Mouse (Mus musculus) central nervous system, embryonic 11.5 days (tissue): ENCODE measurements around the gene Ttc23. TPM values are rescaled to one million over a fixed set of nuclear protein-coding genes. Genes with fewer than 3 reads are reported as not detected.

Source experiments
- polyA plus RNA-seq: library from polyadenylated mRNA; depleted of rRNA; stranded (reverse); fragments of >200 nt; gene quantifications from 2 replicates; pipeline ENCODE4 v1.2.3, GENCODE M21; 2012; rRNA removed

The Ttc23 gene
- polyA plus RNA-seq, result 33.7 and 53.5 TPM in 2 replicates

DNA sequence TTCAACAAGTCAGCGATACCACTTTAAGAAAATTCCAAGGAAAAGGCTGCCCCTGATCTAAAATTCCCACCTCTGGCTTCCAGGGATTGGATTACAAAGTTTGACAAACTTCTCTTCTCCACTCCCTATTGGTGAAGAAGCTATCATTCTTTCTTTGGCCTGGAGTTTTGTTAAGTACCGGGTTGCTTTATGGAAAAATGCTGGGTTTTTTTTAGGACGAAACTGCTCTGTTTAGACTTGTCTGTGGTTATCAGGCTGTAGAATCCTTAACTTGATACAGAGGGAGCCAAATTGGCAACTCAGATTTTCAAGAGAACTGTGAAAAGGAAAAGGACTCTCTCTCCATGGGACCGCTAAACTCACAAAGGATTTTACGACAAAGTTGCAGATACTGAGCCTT lies at the start of gene Ttc23:
Ttc23 (plus strand) TSS at position 134 of the 400 bp plus-strand sequence.

DNA sequence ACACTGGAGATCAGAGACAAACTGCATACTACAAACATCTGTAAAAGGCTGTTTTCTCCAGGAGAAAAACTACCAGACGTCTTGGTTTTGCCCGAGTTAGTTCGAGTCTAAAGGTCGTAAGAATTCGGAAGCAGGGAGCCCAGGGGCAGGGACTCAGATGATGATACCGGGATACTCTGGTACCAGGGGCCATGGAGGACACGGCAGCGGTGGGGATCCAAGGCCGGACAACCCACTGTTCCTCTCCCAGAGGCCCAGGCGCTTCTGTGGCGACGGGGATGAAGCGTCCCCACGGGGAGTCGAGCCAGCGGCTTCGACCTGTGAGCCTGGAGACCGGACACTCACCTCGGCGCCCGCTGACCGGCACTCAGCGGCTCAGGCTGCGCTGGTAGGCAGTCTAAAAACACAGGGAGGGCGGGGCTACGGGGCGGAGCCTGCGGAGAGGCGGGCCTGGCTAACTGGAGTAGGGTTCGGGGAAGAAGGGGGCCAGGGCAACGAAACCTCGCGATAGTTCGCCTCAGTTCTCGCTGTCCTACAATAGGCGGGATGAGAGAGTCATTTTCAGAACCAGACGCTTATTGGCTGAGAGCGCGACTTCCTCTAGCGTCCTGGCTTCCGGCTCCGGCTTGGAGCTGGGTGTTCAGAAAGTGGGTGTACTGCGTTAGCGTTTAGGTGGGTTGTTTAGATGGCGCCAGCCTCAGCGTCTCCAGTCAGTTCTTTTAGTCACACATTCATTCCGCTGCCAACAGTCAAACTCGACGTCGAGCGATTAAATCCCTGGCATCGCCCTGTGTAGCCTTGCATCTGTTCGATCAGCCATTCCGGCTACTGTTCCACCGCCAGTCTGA lies 2.2 kb upstream of the Ttc23 start, which contains the start of gene Lrrc28:
Lrrc28 (minus strand) TSS at position 436 of the 848 bp plus-strand sequence.

DNA sequence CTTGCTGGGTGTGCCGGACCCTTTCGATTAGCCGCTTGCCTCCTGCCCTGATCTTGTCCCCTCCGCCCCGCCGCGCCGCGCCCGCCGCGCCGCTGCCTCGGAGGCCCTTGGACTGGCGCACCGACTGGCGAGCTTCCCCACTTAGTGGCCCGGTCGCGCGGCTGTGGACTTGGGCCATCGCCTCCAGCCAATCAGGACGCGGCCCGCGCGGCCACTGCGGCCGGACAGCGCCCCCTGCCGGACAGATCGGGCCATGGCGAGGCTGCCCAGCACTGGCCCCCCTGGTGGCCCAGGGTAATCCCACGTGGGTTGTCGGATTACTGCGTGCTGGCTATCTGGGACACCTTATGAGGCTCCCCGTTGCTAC lies 112.4 kb downstream of the Ttc23 start, which contains the start of gene Synm:
Synm (minus strand) TSS at position 114 of the 367 bp plus-strand sequence.

Other genes with a start within 250 kb of the Ttc23 start
- 11.8 and 21.4 TPM in 2 replicates for gene Lrrc28, start 2.1 kb upstream of the Ttc23 start, polyA plus RNA-seq
- 1.6 and 1.9 TPM in 2 replicates for gene Synm, start 112.3 kb downstream of the Ttc23 start, polyA plus RNA-seq